Mouse (Mus musculus) cerebellum, adult 2 months (tissue): ENCODE data around the gene Filip1l. TPM values are rescaled to one million over a fixed set of nuclear protein-coding genes. Genes with fewer than 3 reads are reported as not detected.
A peak's percentile ranks its signal among the peaks of the same experiment; 100 is the strongest.

ENCODE experiments used
- DNase-seq, 2 experiments: peaks; one replicate each; pipeline ENCODE4 v3.0.0; 2021
- H3K27ac ChIP-seq: fragments of 200-500 bp; 2 replicates; pipeline ENCODE4 v1.5.1; 2012; ENCODE audit warnings: low read length, control low read depth, inconsistent platforms; ENCODE audit not compliant: insufficient read depth
- H3K27me3 ChIP-seq: fragments of 200-500 bp; 2 replicates; pipeline ENCODE4 v1.6.1; 2012; ENCODE audit warnings: inconsistent platforms, mild to moderate bottlenecking, low read length, moderate library complexity; ENCODE audit not compliant: control insufficient read depth, insufficient read depth
- H3K4me1 ChIP-seq: fragments of 200-500 bp; 2 replicates; pipeline ENCODE4 v1.6.1; 2011; ENCODE audit warnings: low read length; ENCODE audit not compliant: control insufficient read depth, insufficient read depth
- H3K4me3 ChIP-seq: fragments of 200-500 bp; replicated peaks from 2 replicates; pipeline ENCODE3; 2011; ENCODE audit warnings: mild to moderate bottlenecking, low read depth, low read length, control low read depth; ENCODE audit not compliant: insufficient read depth
- CTCF ChIP-seq: fragments of 200-500 bp; IDR thresholded peaks from 2 replicates; pipeline ENCODE4 v1.5.1; 2011; ENCODE audit warnings: low read depth, mild to moderate bottlenecking, control low read depth, low read length, moderate library complexity, borderline replicate concordance; ENCODE audit not compliant: insufficient read depth
- POLR2A ChIP-seq: fragments of 200-500 bp; IDR thresholded peaks from 2 replicates; pipeline ENCODE4 v1.6.1; 2011; ENCODE audit warnings: low read length, control low read depth, borderline replicate concordance; ENCODE audit not compliant: insufficient read depth
- whole genome bisulfite sequencing: fragments of 180-500 bp; shearing (Covaris S2); methylation state at CpG from one replicate; pipeline ENCODE4 v1.1.7; 2018; 5-methylcytosine and 5-hydroxymethylcytosine counted together
- polyA plus RNA-seq: library from polyadenylated mRNA; depleted of rRNA; stranded (reverse); fragments of >200 nt; gene quantifications from 2 replicates; pipeline ENCODE4 v1.2.3, GENCODE M21; 2012

Gene Filip1l
- polyA plus RNA-seq, 1 experiment = 1.6 TPM

DNA sequence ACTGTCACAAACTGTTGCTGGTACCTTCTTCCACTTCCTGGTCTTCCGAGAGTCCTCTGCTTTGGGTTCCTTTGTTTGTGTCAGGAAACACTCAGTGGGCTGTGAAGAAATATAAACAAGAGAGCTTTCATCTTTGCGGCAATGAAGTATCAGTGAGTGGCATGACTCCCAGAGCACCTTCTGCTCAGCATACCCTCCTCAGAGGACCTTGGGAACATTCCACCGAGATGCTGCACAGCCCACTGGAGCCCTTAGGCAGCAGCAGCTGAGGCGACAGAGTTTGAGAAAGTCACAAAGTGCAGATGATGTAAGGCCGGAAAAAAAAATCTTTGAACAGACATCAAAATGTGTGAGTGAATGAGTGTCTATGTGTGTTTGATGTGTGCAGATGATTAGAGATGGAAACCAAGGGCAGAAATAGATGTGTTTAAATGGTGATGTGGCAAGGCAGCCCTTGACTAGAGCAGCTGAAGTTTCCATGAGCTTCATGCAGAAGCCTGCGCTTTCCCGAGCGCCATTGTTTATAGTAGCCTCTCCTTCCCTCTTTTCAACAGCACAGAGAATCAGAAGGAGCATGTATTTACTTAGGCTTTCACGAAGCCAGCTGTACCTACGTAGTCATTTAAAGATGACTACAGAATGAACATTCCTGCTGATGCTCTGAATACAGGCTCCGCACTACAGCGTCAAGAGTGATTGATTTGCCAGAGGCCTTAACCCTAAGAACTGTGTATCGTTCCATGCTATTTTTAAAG is 34.8 kb upstream of the Filip1l start:
- no peaks in the 10 kb centered on the region for H3K4me1 ChIP-seq
- 78% methylated on average over 13 of the region's 13 CpGs for WGBS
- DNase-seq = no peak
- H3K27ac ChIP-seq = no peak overlapping the region
- TF ChIP-seq CTCF (no peak), POLR2A (no peak)
- no peaks in the 10 kb centered on the region for H3K27me3 ChIP-seq
- no peak overlapping the region for H3K4me3 ChIP-seq

DNA sequence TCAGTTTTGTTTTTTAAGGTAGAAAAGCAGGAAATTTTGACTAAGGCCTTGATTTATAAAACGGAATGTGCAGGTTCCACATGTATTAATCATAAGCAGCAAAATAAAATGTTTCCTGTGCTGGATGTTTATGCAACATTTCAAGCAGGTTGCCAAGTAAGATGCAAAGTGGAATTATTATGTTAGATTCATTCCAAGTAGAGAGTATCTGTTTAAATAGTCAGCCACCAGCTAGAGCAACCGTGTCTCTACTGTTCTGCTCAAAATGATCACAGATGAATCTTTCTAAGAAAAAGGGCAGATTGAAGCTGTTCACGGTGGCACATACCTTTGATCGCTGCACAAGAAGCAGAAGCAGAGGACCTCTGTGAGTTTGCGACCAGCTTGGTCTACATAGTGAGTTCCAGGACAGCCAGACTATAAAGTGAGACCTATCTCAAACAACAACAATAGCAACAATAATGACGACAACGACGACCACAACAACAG is 34.2 kb upstream of the Filip1l start:
- H3K27ac ChIP-seq = no peak overlapping the region
- no peak overlapping the region for H3K4me3 ChIP-seq
- H3K4me1 ChIP-seq = no peaks in the 10 kb centered on the region
- WGBS = 88% methylated on average over 8 of the region's 8 CpGs
- no peak for DNase-seq
- no peaks in the 10 kb centered on the region for H3K27me3 ChIP-seq
- no peak for TF ChIP-seq POLR2A
- no peak for TF ChIP-seq CTCF

DNA sequence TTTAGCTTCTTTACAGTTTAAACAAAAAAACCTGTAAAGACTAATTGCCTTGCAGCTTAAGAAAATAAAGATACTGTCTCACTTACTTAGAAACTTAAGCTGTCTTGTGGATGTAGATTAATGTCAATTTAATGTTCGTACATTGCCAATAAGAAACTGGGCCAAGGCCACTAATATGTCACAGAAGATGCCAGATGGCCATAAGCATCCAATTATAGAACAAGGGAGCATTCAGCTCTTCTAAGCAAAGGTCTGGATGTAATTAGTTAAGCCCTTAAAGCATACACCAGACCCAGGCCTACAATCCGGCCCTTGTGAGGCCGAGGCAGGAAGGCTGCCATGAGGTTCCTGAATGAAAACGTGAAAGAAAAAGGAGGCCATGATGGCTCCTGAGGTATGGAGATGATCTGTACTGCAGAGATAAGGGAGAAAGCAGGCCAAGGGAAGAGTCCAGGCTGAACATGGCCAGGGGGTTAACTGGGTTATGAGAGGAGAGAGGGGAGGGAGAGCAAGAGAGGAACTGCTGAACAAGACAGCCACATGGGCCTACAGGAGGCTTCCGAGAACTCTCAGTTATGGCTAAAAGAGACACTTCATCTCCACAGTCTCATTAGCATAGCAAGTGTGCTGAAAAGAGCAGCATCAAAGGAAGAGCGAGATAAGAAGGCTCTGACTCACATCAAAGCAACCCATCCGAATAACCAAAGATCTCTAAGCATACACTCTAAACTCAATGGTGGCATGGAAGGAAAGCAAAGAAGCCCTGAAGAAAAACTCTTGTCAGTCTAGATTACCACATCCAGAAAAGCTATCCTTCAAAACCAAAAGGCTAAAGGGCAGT is 33.4 kb upstream of the Filip1l start:
- no peak overlapping the region for H3K4me3 ChIP-seq
- H3K27ac ChIP-seq = no peak overlapping the region
- no peaks in the 10 kb centered on the region for H3K4me1 ChIP-seq
- peak in 1 of 2 experiments; percentile 5 for DNase-seq
- 57% methylated on average over 7 of the region's 7 CpGs for WGBS
- TF ChIP-seq POLR2A (no peak), CTCF (no peak)
- no peaks in the 10 kb centered on the region for H3K27me3 ChIP-seq

GRCm38 (mm10) chr16:57326996-57327395 is 25.9 kb upstream of the Filip1l start:
- DNase-seq = no peak
- Histone ChIP-seq H3K4me3 (no peak overlapping the region), H3K4me1 (no peaks in the 10 kb centered on the region), H3K27ac (no peak overlapping the region), H3K27me3 (no peaks in the 10 kb centered on the region)
- 64% methylated on average over 7 of the region's 7 CpGs for WGBS
- TF ChIP-seq CTCF (no peak), POLR2A (no peak)

DNA sequence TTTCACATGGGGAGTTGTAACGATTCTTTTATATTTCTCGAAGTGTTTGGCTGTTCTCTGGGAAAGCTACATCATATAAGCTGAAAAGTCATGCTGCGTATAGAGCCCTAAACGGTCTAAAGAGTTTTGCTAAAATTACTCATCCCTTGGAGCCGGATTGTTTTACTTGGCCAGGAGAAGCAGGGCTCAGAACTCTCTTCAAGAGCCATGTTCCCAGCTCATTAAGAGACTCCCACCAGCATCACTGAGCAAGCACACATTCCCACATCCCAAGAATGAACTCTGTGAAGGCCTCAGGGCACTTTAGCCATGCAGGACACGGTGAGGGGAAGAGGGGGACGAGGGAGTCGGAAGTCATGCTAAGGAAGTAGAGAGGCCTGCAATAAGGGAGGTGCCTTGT is 23.9 kb upstream of the Filip1l start:
- no peak overlapping the region for H3K4me3 ChIP-seq
- H3K4me1 ChIP-seq = no peaks in the 10 kb centered on the region
- WGBS = 90% methylated on average over 8 of the region's 8 CpGs
- no peak overlapping the region for H3K27ac ChIP-seq
- no peak for DNase-seq
- TF ChIP-seq POLR2A (no peak), CTCF (no peak)
- H3K27me3 ChIP-seq = no peaks in the 10 kb centered on the region

DNA sequence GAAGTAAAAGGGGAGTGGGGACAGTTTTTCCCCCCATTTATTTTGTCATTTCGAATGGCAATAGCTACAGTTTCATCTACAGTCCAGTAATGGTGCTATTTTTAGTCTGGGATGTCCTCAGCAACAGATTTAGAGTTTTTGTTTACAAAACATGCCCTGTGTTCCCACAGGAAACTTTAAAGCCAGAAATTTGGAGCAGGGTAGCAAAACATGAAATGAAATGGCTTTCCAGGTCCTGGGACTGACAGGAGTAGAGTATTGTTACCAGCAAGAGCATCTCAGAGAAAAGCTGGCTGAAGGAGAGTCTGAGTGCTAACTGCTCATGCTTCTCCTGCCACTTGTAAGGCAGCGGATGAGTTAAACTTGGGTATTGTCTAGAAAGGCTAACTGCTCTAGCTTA is 22.8 kb upstream of the Filip1l start:
- H3K4me1 ChIP-seq = no peaks in the 10 kb centered on the region
- H3K27ac ChIP-seq = no peak overlapping the region
- H3K4me3 ChIP-seq = no peak overlapping the region
- H3K27me3 ChIP-seq = no peaks in the 10 kb centered on the region
- TF ChIP-seq POLR2A (no peak), CTCF (no peak)
- WGBS = 87% methylated on average over 2 of the region's 2 CpGs
- no peak for DNase-seq

- no peaks in the 10 kb centered on the region for H3K4me1 ChIP-seq
- TF ChIP-seq POLR2A = no peak
- no peak for TF ChIP-seq CTCF
- H3K27me3 ChIP-seq = no peaks in the 10 kb centered on the region
- WGBS = 89% methylated on average over 7 of the region's 7 CpGs
- DNase-seq = no peak
- H3K4me3 ChIP-seq = no peak overlapping the region
- no peak overlapping the region for H3K27ac ChIP-seq
Observed at GRCm38 (mm10) chr16:57332301-57332700, 20.6 kb upstream of the Filip1l start.

DNA sequence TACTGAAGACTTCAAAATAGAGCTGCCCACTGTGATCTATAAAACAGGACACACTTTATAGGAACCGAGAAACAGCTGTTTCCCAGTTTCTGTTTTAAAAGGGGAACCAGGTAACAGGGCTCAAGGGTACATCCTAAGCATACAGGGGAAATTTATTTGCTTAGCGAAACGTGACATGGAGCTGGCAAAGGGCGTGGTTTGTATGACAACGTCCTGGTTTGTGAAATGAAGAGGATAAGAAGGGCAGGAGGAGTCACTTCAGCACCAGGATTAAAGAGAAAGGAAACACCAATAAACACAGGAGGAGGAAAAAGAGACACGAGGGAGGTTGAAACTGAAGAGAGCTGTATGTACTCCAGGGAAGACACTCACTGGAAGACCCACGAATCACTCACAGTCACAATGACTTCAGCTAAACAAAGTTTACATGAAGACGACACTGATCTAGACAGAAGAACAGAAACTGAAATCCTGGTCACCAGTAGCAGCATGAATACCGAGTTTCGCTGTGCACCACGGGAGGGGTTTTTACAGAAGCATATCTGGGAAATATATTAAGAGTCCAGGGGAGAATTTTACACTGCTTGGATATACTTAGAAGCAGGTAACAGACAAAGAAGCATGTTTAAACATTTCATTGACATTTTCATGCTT is 16.0 kb upstream of the Filip1l start:
- no peak for TF ChIP-seq POLR2A
- TF ChIP-seq CTCF = no peak
- Histone ChIP-seq H3K27me3 (no peaks in the 10 kb centered on the region), H3K4me1 (no peaks in the 10 kb centered on the region), H3K27ac (no peak overlapping the region), H3K4me3 (no peak overlapping the region)
- 78% methylated on average over 11 of the region's 11 CpGs for WGBS
- DNase-seq = no peak
